Mouse (Mus musculus) heart, adult 18-20 months (tissue): ENCODE measurements around the gene Rgl2. TPM values are rescaled to one million over a fixed set of nuclear protein-coding genes. Genes with fewer than 3 reads are reported as not detected.
A peak's percentile ranks its signal among the peaks of the same experiment; 100 is the strongest.
"Not testable (repeated sequence)": the region's sequence is repeated elsewhere in the genome, so short reads cannot be mapped to it uniquely, and the experiment has no call there.

Experiments used
- DNase-seq, 2 experiments: peaks; one replicate each; pipeline ENCODE4 v3.0.0; 2021 to 2022; ENCODE audit warnings: mixed read lengths in 1 of 2
- long read RNA-seq, 2 experiments: library from polyadenylated mRNA; stranded (forward); transcript quantifications; one replicate each; pipeline ENCODE4 v2.0.0; 2021
- total RNA-seq, 2 experiments: library from RNA; stranded (reverse); gene quantifications; 2 replicates each; pipeline ENCODE4 v1.2.3; 2021

Gene Rgl2
- total RNA-seq, result 10 to 100 TPM; 30.9 to 31.8 TPM
- long read RNA-seq, experiment 1, transcript Rgl2-201 (18 exons, 3,252 nt), result major isoform, 9 of 20 reads
- long read RNA-seq, experiment 1, partial matches to known transcripts, result 5 of 20 reads
- long read RNA-seq, experiment 1, other reads (novel, unspliced or antisense), result 6 of 20 reads
- long read RNA-seq, experiment 2, transcript Rgl2-201 (18 exons, 3,252 nt), result major isoform, 8 of 12 reads
- long read RNA-seq, experiment 2, partial matches to known transcripts, result 2 of 12 reads
- long read RNA-seq, experiment 2, other reads (novel, unspliced or antisense), result 2 of 12 reads

DNA sequence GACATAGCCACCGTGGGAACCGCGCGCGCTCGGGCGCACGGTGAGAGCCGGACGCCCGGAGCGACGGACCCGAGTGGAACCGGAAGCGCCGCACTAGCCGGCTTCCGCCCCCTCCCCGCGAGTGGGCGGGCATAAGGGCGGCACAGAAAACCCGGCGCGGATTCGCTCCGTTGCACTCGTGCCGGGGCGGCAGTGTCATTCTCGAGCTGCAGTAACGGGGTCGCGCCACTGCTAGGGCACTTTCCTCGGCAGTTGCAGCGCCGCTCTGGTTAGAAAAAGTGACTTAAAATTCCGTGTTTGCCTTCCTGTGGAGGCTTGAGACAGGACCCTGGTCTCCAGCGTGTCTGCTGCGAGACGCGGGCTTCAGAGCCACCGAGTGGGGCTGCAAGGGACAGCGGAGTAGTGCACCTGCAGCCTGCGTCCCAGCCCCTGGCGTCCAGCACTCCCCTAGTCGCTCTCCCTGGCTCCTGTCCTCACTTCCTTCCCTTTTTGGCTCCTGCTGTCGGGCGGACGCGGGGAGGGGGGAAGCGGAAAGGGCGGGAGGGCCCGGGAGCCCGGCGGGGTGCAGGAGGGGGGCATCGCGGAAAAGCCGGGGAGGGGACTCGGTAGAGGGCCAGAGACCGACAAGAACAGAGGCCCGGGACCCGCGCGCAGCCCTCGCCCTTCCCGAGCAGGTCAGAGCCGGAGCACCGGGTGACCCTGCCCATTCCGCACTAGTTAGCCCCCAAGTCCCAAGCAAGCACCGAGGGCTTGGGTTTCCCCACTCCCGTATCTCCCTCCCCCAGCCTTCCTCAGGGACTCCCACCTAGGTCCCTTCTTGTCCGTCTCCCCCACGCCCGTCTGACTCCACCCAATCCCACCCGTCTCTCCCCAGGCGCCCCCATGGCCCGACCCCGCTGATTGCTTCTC, at the start of gene Rgl2:
TSS of gene Rgl2 (plus strand) at position 173 of the 909 bp plus-strand sequence.
- DNase-seq, result peak; percentile 90 to 96

- DNase-seq, result not testable (repeated sequence)
Measured at GRCm38 (mm10) chr17:33884320-33884719, 45.0 kb upstream of the Rgl2 start.

DNA sequence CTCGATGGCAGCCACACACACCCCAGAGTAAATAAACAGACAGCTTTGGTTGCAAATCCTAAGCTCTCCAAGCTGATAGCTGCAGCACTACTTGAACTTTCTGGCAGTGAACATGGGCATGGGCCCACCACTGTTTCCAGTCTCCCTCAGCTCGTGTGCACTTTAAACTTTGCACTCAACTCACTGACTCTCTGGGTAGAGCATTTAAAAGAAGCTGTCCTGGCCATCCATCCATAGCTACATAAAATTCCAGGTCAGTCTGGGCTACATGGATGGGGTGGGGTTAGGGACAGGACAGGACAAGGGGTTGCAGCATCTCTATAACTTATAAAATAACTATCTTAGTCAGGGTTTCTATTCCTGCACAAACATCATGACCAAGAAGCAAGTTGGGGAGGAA, 41.5 kb upstream of the Rgl2 start:
- DNase-seq, result not testable (repeated sequence)

DNA sequence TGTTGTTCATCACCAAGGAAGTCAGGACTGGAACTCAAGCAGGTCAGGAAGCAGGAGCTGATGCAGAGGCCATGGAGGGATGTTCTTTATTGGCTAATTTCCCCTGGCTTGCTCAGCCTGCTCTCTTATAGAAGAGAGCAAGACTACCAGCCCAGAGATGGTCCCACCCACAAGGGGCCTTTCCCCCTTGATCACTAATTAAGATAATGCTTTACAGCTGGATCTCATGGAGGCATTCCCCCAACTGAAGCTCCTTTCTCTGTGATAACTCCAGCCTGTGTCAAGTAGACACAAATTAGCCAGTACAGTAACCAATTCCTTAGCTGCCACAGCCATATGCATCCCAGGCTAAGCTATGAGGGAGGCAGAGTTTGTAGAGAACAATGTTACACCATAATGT, 41.1 kb upstream of the Rgl2 start:
- DNase-seq, result not testable (repeated sequence)

GRCm38 (mm10) chr17:33889941-33890532, 39.3 kb upstream of the Rgl2 start:
- peak in 1 of 2 experiments; percentile 10 for DNase-seq

DNA sequence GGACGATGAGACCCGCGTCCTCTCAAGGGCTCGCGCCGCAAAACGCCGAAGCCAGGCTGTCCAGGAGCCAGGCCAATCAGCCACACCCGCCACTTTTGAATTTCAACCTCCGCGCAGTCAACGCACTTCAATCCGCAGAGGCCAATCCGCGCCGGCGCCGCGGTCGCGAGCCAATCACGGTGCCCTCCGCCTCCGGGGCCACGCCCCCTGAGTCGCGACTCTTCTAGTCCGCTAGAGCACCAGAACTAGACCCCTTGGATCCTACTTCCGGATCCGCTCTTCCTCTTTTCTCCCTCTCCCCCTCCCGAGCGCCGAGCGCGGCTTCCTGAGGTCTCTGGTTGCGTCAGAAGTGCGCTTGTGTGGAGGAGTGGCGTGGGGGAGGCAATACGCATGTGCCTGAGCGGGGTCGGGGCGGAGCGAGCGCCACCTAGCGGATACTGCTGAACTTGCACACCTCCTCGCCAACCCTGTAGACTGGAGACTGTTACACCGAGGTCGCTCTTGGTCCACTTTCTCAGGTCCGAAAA, 38.7 kb upstream of the Rgl2 start, which contains the start of gene Kifc1:
TSS of gene Kifc1 (minus strand) at position 129 of the 527 bp plus-strand sequence.
- DNase-seq, result peak; percentile 99 to 100

- no peak for DNase-seq
Measured at GRCm38 (mm10) chr17:33891357-33891756, 38.0 kb upstream of the Rgl2 start.

DNA sequence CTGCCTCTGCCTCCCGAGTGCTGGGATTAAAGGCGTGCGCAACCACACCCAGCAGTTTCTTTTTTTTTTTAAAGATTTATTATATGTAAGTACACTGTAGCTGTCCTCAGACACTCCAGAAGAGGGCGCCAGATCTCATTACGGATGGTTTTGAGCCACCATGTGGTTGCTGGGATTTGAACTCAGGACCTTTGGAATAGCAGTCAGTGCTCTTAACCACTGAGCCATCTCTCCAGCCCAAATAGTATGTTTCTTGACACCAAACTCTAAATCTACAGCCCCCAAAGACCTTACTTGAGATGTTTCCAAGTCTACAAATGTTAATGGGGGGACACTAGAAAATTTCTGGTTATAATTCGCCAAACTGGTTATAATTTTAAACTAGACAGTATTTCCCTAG, 37.5 kb upstream of the Rgl2 start:
- DNase-seq, result not testable (repeated sequence)

- DNase-seq, result no peak
Measured at GRCm38 (mm10) chr17:33892429-33892828, 36.9 kb upstream of the Rgl2 start.

GRCm38 (mm10) chr17:33893011-33893410, 36.3 kb upstream of the Rgl2 start:
- DNase-seq, result not testable (repeated sequence)

GRCm38 (mm10) chr17:33897114-33897794, 32.1 kb upstream of the Rgl2 start:
- peak in 1 of 2 experiments; percentile 63 for DNase-seq

- peak; percentile 17 to 62 for DNase-seq
Measured at GRCm38 (mm10) chr17:33898193-33898592, 31.1 kb upstream of the Rgl2 start.

DNA sequence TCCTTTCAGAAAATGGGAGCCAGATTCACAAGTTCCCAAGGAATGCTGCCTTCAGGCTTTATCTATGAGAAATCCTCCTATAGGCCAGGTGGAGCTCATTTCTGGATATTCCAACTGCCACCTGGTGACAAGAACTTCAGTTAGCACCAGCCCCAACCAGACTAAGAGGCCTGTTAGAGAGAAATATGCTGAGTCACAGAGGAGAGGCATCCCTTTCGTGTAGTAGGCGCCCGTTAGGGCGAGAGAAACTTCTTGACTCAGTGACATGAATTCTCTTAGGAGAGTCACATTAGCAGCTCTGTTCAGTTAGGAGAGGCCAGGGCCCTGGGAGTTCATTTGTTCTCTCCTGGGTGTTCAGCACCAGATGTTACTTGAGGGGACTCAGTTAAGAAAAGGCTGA, 29.7 kb upstream of the Rgl2 start:
- no peak for DNase-seq

GRCm38 (mm10) chr17:33900281-33900988, 28.9 kb upstream of the Rgl2 start:
- no peak for DNase-seq

- no peak for DNase-seq
Measured at GRCm38 (mm10) chr17:33900989-33901314, 28.4 kb upstream of the Rgl2 start.

DNA sequence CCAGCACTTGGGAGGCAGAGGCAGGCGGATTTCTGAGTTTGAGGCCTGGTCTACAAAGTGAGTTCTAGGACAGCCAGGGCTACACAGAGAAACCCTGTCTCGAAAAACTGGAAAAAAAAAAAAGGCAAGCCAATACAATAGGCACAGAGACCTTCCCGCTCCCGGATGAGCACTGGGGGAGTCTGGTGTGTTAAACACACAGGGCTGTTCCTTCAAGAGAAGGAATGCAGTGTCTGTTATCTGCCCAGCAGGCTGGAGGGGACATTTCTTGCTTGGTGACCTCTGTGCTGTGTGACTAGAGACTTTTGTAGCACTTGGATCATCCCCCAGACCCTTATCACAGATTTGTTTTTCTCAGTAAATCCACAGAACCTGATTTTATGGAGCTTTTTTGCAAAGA, 27.7 kb upstream of the Rgl2 start:
- no peak for DNase-seq

GRCm38 (mm10) chr17:33902079-33902478, 27.3 kb upstream of the Rgl2 start:
- no peak for DNase-seq

DNA sequence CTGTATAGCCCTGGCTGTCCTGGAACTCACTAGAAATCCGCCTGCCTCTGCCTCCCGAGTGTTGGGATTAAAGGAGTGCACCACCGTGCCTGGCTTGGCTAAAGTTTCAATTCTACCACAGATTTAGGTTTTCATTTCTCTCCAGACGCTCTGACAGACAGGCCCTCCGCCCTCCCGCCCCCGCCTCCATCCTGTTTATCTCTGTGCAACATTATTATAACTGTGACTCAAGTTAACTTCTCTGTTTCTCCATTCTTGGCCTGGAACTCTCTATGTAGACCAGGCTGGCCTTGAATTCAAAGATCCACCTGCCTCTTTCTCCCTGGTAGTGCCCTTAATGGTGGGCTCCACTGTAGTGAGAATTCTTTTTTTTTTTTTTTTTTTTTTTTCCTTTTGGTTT, 26.9 kb upstream of the Rgl2 start:
- DNase-seq, result peak in 1 of 2 experiments; percentile 14

DNA sequence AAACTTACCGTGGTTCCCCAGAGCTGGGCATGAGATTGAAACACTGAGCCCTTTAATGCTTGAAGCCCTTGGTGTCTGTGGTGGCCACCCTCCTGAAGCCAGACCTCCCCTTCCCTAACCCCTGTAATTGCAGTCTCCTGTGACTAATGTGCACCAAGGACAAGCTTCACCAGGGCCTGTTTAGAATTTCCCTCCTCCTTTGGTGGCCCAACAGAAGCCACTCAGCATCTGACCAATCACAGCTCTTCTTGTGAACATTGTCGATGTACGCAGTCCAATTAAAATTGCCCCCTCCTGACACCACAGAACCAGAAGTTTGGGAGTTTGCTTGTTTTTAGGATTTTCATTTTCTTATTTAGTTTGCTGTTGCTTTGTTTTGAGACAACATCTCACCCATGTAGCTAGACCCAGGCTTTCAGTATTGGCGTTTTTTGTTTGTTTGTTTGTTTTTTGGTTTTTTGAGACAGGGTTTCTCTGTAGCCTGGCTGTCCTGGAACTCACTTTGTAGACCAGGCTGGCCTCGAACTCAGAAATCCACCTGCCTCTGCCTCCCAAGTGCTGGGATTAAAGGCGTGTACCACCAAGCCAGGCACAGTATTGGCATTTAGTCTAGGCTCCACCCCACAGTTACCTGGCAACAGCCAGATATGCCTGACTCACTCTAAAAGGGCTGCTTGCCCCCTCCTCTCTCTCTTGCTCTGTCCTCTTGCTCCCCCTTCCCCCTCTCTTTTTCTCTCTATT, 25.3 kb upstream of the Rgl2 start:
- not testable (repeated sequence) for DNase-seq

- DNase-seq, result not testable (repeated sequence)
Measured at GRCm38 (mm10) chr17:33904835-33905234, 24.5 kb upstream of the Rgl2 start, which contains the start of gene Platr17. Gene Platr17, plus strand, starts transcription at chr17:33905135.
